Mouse (Mus musculus) CH12.LX (cell line): ENCODE results near the gene Hsd17b13. TPM values are rescaled to one million over a fixed set of nuclear protein-coding genes. Genes with fewer than 3 reads are reported as not detected.
"Not testable (repeated sequence)": the region's sequence is repeated elsewhere in the genome, so short reads cannot be mapped to it uniquely, and the experiment has no call there.

ENCODE experiments used
- DNase-seq: peaks from one replicate; pipeline ENCODE4 v3.0.0-alpha.2; 2013; ENCODE audit errors: extremely low read depth
- H3K27ac ChIP-seq: 2 replicates; pipeline ENCODE4 v1.5.1; 2012; ENCODE audit warnings: low read depth, mild to moderate bottlenecking, control low read depth, moderate library complexity; ENCODE audit not compliant: insufficient read depth
- H3K27me3 ChIP-seq: replicated peaks from 2 replicates; pipeline ENCODE3; 2012; ENCODE audit warnings: inconsistent platforms
- H3K36me3 ChIP-seq, 2 experiments: replicated peaks in 1 of 2; 2 replicates each; pipeline versions ENCODE3 to v1.6.1; 2012; ENCODE audit warnings: inconsistent platforms in 1 of 2, low read length in 1 of 2, mild to moderate bottlenecking in 1 of 2, mixed read lengths in 1 of 2, moderate library complexity in 1 of 2; ENCODE audit not compliant: control insufficient read depth in 1 of 2, insufficient read depth in 1 of 2
- H3K4me1 ChIP-seq, 2 experiments: 2 replicates each; pipeline ENCODE4 v1.6.1; 2012; ENCODE audit warnings: inconsistent platforms in 1 of 2, moderate library complexity in 1 of 2; ENCODE audit not compliant: insufficient read depth in 2 of 2, control insufficient read depth in 1 of 2
- H3K4me2 ChIP-seq: 2 replicates; pipeline ENCODE4 v1.6.1; 2012; ENCODE audit warnings: low read depth, mild to moderate bottlenecking, control low read depth; ENCODE audit not compliant: poor library complexity, insufficient read depth, severe bottlenecking
- H3K4me3 ChIP-seq, 3 experiments: fragments of 150-350 bp in 1 of 3; sonication (generic) in 1 of 3; replicated peaks in 1 of 3; 2 replicates each; pipeline versions ENCODE3 to v1.5.1; 2011 to 2012; ENCODE audit warnings: low read depth in 2 of 3, low read length in 2 of 3, mild to moderate bottlenecking in 2 of 3, moderate library complexity in 2 of 3, control low read depth in 1 of 3, improper control_type of control experiment in 1 of 3, inconsistent platforms in 1 of 3, mixed read lengths in 1 of 3; ENCODE audit not compliant: poor library complexity in 1 of 3
- H3K79me2 ChIP-seq: replicated peaks from 2 replicates; pipeline ENCODE4 v1.6.1; 2012; ENCODE audit warnings: mild to moderate bottlenecking, moderate library complexity; ENCODE audit not compliant: control insufficient read depth, poor library complexity, insufficient read depth, severe bottlenecking; ENCODE audit errors: extremely low read depth
- H3K9ac ChIP-seq: 2 replicates; pipeline ENCODE4 v1.6.1; 2012; ENCODE audit warnings: low read depth, mild to moderate bottlenecking, control low read depth, moderate library complexity; ENCODE audit not compliant: insufficient read depth
- H3K9me3 ChIP-seq: replicated peaks from 2 replicates; pipeline ENCODE3; 2012; ENCODE audit warnings: low read length, inconsistent platforms, mixed read lengths
- CHD1 ChIP-seq: IDR thresholded peaks from 2 replicates; pipeline ENCODE4 v1.6.1; 2012; ENCODE audit warnings: low read depth, low read length, improper control_type of control experiment, inconsistent platforms
- ELF1 ChIP-seq: IDR thresholded peaks from 2 replicates; pipeline ENCODE4 v1.6.1; 2014; ENCODE audit warnings: low read depth, mild to moderate bottlenecking, inconsistent platforms, low read length, improper control_type of control experiment
- EP300 ChIP-seq: IDR thresholded peaks from 2 replicates; pipeline ENCODE4 v1.6.1; 2011; ENCODE audit warnings: low read length, improper control_type of control experiment
- ETS1 ChIP-seq: conservative IDR thresholded peaks from 2 replicates; pipeline ENCODE4 v1.6.1; 2012; ENCODE audit warnings: low read depth, mild to moderate bottlenecking, inconsistent platforms, low read length, improper control_type of control experiment, moderate library complexity
- HCFC1 ChIP-seq: IDR thresholded peaks from 2 replicates; pipeline ENCODE4 v1.6.1; 2012; ENCODE audit warnings: low read depth, mild to moderate bottlenecking, inconsistent platforms, low read length, improper control_type of control experiment
- JUN ChIP-seq: IDR thresholded peaks from 2 replicates; pipeline ENCODE4 v1.6.1; 2011; ENCODE audit warnings: low read depth, mild to moderate bottlenecking, low read length, improper control_type of control experiment, moderate library complexity; ENCODE audit not compliant: insufficient read depth
- KAT2A ChIP-seq: IDR thresholded peaks from 2 replicates; pipeline ENCODE4 v1.6.1; 2012; ENCODE audit warnings: low read length, improper control_type of control experiment, inconsistent platforms; ENCODE audit not compliant: insufficient replicate concordance
- MAFK ChIP-seq: IDR thresholded peaks from 2 replicates; pipeline ENCODE4 v1.6.1; 2011; ENCODE audit warnings: low read length, improper control_type of control experiment; ENCODE audit not compliant: insufficient replicate concordance
- MXI1 ChIP-seq: IDR thresholded peaks from 2 replicates; pipeline ENCODE4 v1.6.1; 2011; ENCODE audit warnings: mild to moderate bottlenecking, low read depth, low read length, improper control_type of control experiment
- NELFE ChIP-seq: IDR thresholded peaks from 2 replicates; pipeline ENCODE4 v1.6.1; 2011; ENCODE audit warnings: low read depth, low read length, improper control_type of control experiment
- NRF1 ChIP-seq: IDR thresholded peaks from 2 replicates; pipeline ENCODE4 v1.6.1; 2014; ENCODE audit warnings: low read depth, mild to moderate bottlenecking, inconsistent platforms, low read length, improper control_type of control experiment, moderate library complexity
- POLR2AphosphoS2 ChIP-seq: IDR thresholded peaks from 2 replicates; pipeline ENCODE4 v1.6.1; 2011; ENCODE audit warnings: low read depth, low read length, improper control_type of control experiment
- RAD21 ChIP-seq: IDR thresholded peaks from 2 replicates; pipeline ENCODE4 v1.6.1; 2011; ENCODE audit warnings: low read depth, mild to moderate bottlenecking, low read length, improper control_type of control experiment, moderate library complexity
- RCOR1 ChIP-seq: conservative IDR thresholded peaks from 2 replicates; pipeline ENCODE4 v1.6.1; 2012; ENCODE audit warnings: low read depth, mild to moderate bottlenecking, inconsistent platforms, low read length, improper control_type of control experiment
- SIN3A ChIP-seq: IDR thresholded peaks from 2 replicates; pipeline ENCODE4 v1.6.1; 2012; ENCODE audit warnings: low read length, improper control_type of control experiment, inconsistent platforms
- SMC3 ChIP-seq: IDR thresholded peaks from 2 replicates; pipeline ENCODE4 v1.6.1; 2011; ENCODE audit warnings: low read depth, low read length, improper control_type of control experiment
- USF1 ChIP-seq: IDR thresholded peaks from 2 replicates; pipeline ENCODE4 v1.6.1; 2014; ENCODE audit warnings: low read depth, mild to moderate bottlenecking, inconsistent platforms, low read length, improper control_type of control experiment
- ZKSCAN1 ChIP-seq: IDR thresholded peaks from 2 replicates; pipeline ENCODE4 v1.6.1; 2012; ENCODE audit warnings: low read depth, inconsistent platforms, low read length, improper control_type of control experiment, borderline replicate concordance
- ZMIZ1 ChIP-seq: IDR thresholded peaks from 2 replicates; pipeline ENCODE4 v1.6.1; 2012; ENCODE audit warnings: low read depth, mild to moderate bottlenecking, inconsistent platforms, low read length, improper control_type of control experiment
- ZNF384 ChIP-seq: IDR thresholded peaks from 2 replicates; pipeline ENCODE4 v1.6.1; 2012; ENCODE audit warnings: low read depth, low read length, improper control_type of control experiment, inconsistent platforms
- dilution Hi-C: fragments of 300-500 bp; cut with MboI; formaldehyde crosslinking; loops from 2 replicates; pipeline ENCODE4 v1.14.3; 2020; ENCODE audit warnings: low sequenced_read_pairs; ENCODE audit not compliant: extremely low pct_unique_long_range_greater_than_20kb, extremely low pct_ligation_motif_present
- in situ Hi-C: fragments of 300-500 bp; cut with MboI; formaldehyde crosslinking; loops from 3 replicates; pipeline ENCODE4 v1.14.3; 2019; ENCODE audit warnings: low sequenced_read_pairs, low pct_ligation_motif_present, low pct_unique_long_range_greater_than_20kb, mixed read lengths
- polyA plus RNA-seq: library from polyadenylated mRNA; unstranded; fragments of >175 nt; gene quantifications from 2 replicates; pipeline ENCODE4 v1.2.1, GENCODE M21; 2012; ENCODE audit warnings: low read depth; ENCODE audit not compliant: insufficient read length
- total RNA-seq, 2 experiments: library from RNA; depleted of rRNA; stranded (reverse); fragments of 300-350 nt in 1 of 2; fragments of >200 nt in 1 of 2; gene quantifications; 2 replicates each; pipeline ENCODE4 v1.2.3; 2012 to 2014

Hsd17b13 gene
- total and polyA plus RNA-seq, 3 experiments = 0.23 to 0.64 TPM; not detected in 1

DNA sequence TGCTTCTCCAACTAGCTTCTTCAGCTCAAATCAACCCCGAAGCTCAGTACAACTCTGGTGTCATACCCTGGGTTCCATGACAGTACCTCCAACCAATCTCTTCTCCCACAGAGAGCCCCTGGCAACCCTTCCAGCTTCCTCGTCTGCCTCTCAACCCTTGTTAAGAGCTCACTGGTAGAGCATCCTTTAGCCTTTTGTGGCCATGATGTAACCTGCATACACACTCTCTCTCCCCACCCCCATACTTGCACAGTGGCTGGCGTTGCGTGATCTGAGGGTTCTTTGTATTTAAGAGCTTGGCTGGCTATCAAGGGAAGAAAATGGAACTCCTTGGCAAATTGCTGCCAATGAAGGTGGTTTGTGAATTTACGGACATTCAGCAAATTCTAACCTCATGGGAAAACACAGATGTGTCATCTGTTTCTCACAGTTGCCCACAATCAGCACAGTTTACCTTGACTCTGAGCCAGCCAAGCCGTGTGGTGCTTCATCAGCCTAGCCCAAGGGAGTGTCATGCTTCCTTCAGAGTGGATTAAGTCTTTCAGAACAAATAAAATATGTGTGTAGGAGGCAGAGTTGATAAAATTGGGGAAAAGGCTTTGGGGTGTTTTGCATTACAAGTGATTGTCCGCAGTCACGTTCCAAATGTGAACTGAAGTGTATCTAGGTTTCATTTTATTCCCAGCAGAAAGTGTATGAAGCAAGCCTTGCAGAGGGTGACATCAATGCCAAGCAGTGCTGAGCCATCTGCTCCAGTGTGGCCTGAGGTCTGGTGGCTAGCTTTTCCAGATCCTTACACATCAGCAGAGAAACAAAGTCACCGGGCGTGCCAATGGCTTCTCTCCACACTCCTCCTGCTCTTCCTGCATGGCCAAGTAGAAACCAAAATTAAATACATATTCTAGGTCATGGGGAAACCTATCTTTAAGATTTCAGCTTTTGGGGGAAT, 23.8 kb downstream of the Hsd17b13 start:
- H3K4me1 ChIP-seq = no peaks in the 10 kb centered on the region
- no peak for TF ChIP-seq ZMIZ1
- TF ChIP-seq, all 38 proteins: peak for 0
- in situ Hi-C loops (no loop called here), dilution Hi-C loops (no loop called here)
- no peak overlapping the region for H3K27ac ChIP-seq
- no peaks in the 10 kb centered on the region for H3K9me3 ChIP-seq
- H3K27me3 ChIP-seq = no peaks in the 10 kb centered on the region
- DNase-seq = no peak
- no peaks in the 10 kb centered on the region for H3K36me3 ChIP-seq
- H3K4me3 ChIP-seq = no peak overlapping the region
- H3K4me2 ChIP-seq = no peak overlapping the region
- H3K9ac ChIP-seq = no peak overlapping the region
- no peaks in the 10 kb centered on the region for H3K79me2 ChIP-seq

DNA sequence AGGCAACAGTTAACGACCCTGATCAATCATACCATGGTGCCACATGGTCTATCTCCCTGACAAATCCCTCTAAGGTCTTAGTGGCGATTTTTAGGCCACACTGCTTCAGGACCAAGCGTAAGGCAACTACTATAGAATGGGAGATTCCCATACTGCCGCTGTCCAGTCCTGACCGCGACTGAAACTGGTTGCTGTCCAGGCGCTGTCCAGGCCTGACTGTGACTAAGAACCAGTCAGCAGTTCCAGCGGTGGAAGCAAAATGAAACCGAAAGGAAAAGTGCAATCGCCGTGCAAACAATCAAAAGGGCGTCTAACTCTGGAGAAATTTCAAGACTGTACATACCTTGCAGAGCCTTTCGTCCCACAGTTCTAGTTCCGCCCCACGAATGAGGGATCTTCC, 27.1 kb downstream of the Hsd17b13 start:
- peak; percentile 31; the same call in 1 of the 2 replicates for TF ChIP-seq MXI1
- peak; percentile 76; the same call in 1 of the 2 replicates for TF ChIP-seq SIN3A
- dilution Hi-C loops = not testable (repeated sequence)

DNA sequence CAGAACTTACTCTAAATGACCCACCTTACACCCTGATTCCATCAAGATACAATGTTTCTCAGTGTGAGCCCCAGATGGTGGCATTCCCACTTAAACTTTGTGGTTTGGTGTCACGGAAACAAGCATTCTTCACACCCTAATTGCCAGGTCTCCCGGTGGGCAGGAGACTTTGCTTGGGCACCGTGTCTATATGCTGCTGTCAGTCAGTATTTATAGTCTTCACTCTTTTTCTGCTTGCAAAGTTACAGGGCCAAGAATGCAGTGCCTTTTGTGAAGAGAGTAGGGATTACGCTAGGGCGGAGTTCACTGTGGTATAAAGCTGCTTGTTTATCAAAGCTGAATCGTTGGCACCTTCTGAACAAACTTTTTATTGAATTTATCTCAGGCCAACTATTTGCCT, 34.0 kb downstream of the Hsd17b13 start:
- dilution Hi-C loops = no loop called here
- Histone ChIP-seq H3K27ac (no peak overlapping the region), H3K4me2 (no peak overlapping the region), H3K4me3 (no peak overlapping the region), H3K36me3 (no peaks in the 10 kb centered on the region), H3K27me3 (peaks cover 2% of the 10 kb centered on the region), H3K9me3 (peaks cover 3% of the 10 kb centered on the region), H3K9ac (no peak overlapping the region), H3K79me2 (no peaks in the 10 kb centered on the region), H3K4me1 (no peaks in the 10 kb centered on the region)
- in situ Hi-C loops = no loop called here
- DNase-seq = no peak
- no peak for TF ChIP-seq JUN
- no peak for TF ChIP-seq MXI1
- TF ChIP-seq ZKSCAN1 = no peak
- TF ChIP-seq EP300 = no peak
- TF ChIP-seq ZNF384 = no peak
- TF ChIP-seq RCOR1 = no peak
- no peak for TF ChIP-seq ETS1
- TF ChIP-seq SMC3 = no peak
- TF ChIP-seq SIN3A = no peak
- TF ChIP-seq HCFC1 = no peak
- TF ChIP-seq RAD21 = no peak
- TF ChIP-seq CHD1 = no peak
- TF ChIP-seq POLR2AphosphoS2 = no peak
- no peak for TF ChIP-seq KAT2A
- no peak for TF ChIP-seq ELF1
- no peak for TF ChIP-seq NELFE
- TF ChIP-seq MAFK = no peak
- no peak for TF ChIP-seq USF1
- TF ChIP-seq NRF1 = no peak

More for the DNA sequence above, 27.1 kb downstream of the Hsd17b13 start:
- H3K27ac ChIP-seq, in situ Hi-C loops, H3K4me1 ChIP-seq, H3K79me2 ChIP-seq, H3K27me3 ChIP-seq, H3K36me3 ChIP-seq, H3K4me3 ChIP-seq, H3K9me3 ChIP-seq, DNase-seq, H3K9ac ChIP-seq: not testable (repeated sequence)
- H3K4me2 ChIP-seq = peak overlapping the region; percentile 57
